Mouse (Mus musculus): Measurements from ENCODE around the gene F8. TPM values are rescaled to one million over a fixed set of nuclear protein-coding genes. Genes with fewer than 3 reads are reported as not detected.

F8 gene
- 0.01 and 0.03 TPM in 2 replicates for polyA plus RNA-seq (2012)

DNA sequence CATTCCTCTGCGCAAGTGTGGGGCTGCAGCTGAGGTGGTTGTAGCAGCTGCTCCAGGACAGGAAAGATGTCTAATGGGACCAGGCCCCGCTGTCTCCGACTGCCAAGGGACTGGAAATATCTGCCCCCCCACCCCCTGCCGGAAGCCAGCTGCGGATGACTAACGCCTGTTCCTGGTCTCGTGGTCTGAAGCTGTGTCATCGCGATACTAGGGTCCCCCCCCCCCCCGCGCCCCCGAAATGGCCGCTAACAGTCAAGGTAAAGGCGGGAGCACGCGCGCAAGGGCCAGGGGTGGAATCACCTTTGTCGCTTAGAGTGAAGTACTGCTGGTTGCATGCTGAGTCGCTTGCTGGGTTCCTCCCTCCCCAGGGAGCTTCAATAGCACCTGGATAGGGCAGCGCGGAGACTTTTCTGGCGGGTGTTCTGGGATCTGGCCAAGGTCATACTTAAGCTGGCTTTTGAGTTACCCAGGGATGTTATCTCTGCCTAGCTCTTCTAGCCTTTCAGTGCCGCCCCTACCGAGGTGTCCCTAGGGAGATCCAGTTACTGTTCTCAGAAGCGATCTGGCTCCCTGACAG, at the start of gene F8, which contains the start of gene Fundc2:
Gene F8 (minus strand): TSS at position 421 of the 577 bp plus-strand sequence.
Gene Fundc2 (plus strand): TSS at position 205 of the 577 bp plus-strand sequence.
- TF ChIP-seq GATA1 (IDR thresholded peaks at IDR 0.05; ENCODE audit: low read length): no peak

DNA sequence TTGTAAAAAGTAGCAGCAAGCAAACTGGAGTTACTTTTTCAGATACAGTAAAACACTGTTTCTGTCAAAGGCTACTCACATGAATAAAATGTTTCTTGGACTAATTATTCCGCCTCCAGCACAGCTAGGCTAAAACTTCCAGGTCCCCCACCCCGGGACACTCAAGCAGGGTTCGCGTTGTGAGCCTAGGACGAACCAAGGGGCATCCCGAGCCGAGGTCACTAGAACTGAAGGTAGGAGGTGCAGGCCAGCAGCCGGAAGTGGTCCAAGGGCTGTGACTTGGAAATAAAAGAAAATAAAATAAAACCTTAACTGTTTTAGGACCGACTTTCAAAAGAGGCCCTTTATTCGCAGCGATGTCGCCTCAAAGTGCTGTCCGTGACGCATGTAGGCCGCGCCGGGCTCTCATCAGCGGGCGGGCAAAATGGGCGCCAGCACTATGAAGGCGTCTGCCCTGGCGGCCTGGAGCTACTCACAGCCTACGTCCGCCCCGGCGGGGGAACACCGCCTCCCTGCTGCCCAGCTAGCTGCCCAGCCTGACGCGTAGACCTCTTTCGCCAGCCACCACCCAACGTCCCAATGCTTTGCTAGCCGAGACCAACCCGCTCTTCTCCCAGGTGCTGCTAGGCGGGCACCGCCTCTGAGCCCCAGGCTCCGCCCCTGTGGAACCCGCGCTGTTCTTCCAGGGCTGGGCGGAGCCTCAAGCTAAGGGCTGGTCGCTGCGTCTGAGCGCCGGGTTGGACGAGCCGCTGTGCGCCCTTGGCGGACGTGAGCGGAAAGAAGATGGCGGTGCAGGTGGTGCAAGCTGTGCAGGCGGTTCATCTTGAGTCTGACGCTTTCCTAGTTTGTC, 33.7 kb upstream of the F8 start, which contains the start of the genes Cmc4, Mtcp1 and Brcc3:
Gene Cmc4 (minus strand): TSS at position 649 of the 850 bp plus-strand sequence.
Gene Mtcp1 (minus strand): TSS at position 653 of the 850 bp plus-strand sequence.
Gene Brcc3 (plus strand): TSS at position 693 of the 850 bp plus-strand sequence.
- TF ChIP-seq GATA1 (IDR thresholded peaks at IDR 0.05; ENCODE audit: low read length): no peak

DNA sequence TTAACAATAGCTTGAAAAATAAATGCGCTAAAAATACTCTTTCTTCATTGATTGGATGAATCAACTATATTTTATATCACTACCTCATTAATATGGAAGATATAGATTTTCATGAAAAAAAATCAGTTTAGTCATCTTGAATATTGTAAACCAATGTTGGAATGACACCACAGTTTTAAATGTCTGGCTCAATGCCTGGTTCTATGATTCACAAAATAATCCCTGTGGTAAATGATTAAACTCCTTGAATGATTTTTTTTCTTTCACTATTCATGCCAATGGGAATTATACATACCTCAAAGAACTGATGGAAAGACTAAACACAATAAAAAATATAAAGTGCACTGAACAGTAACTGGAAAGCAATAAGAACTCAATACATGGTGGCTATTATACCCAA, 27.3 kb upstream of the F8 start:
- TF ChIP-seq GATA1 (IDR thresholded peaks at IDR 0.05; ENCODE audit: low read length): no peak

DNA sequence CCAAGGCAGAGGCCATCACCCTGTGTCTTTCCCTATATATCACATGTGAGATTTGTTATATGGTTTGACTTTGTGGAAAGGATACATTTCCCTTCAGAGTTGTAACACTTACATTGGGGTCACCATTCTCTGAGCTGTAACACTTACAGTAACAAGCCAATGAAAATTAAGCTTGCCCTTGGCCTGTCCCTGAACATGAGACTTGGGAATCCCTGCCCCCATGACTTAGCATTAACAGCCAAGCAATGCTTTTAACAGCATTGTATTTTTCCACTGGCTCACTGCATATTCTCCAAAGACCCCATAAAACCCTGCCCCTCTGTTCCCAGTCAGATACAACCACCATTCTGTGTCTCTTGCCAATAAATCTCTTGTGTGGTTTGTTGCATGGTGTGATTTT, 20.9 kb upstream of the F8 start:
- TF ChIP-seq GATA1 (IDR thresholded peaks at IDR 0.05; ENCODE audit: low read length): no peak

DNA sequence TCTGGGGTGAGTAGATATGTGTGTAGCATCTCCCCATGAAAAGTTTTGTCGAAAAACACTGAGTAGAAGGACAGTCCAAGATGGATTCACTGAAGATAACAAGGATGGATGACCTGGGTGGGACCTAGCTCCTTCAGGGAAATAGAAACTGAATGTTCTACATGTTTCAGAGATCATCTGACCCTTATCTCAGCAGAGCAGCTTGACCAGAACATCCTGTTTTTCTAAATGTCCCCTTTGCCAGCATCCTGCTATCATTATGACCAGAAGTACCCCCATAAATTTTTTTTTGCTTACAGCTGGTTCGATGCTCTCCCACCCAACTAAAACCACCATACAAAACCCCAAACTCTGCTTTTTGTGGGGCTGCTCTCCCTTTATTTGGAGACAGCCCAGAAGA, 20.3 kb upstream of the F8 start:
- no peak for TF ChIP-seq GATA1 (IDR thresholded peaks at IDR 0.05; ENCODE audit: low read length)

DNA sequence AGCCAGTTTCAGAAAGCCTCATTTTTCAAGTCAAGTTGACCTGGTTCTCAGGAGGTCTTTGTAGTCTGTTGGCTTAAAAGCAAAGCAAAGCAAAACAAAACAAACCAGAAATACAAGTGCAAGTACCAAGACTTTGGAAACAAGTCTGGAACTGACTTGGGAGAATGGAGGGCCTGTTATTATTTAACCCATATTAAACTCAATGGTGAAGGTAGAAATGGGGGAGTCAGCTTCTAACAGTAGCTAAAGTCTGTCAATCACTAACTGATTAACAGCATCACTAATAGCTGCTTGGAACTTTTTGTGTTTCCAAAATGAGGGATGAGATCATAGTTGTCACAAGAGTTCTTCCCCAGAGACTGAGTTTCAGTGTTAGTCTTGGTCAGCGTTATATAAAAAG, 17.1 kb upstream of the F8 start:
- TF ChIP-seq GATA1 (IDR thresholded peaks at IDR 0.05; ENCODE audit: low read length): no peak

DNA sequence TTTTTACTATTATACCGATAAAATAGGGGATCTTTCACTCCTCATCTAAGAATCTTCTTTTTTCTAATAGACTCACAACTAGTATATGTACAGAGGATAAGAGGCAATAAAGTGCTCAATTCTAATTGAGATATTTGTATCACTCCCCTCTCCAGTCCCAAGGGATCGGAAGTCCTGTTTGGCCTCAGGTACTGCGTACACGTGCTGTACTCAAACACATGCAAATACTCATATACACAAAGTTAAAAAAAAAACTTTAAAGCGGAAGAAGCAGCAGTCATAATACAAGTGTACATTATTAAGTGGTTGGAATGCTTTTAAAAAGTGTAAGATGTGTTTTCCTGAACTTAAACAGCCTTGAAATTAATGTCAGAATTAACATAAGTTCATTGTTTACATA, 716 bp downstream of the F8 start:
- TF ChIP-seq GATA1 (IDR thresholded peaks at IDR 0.05; ENCODE audit: low read length): no peak

DNA sequence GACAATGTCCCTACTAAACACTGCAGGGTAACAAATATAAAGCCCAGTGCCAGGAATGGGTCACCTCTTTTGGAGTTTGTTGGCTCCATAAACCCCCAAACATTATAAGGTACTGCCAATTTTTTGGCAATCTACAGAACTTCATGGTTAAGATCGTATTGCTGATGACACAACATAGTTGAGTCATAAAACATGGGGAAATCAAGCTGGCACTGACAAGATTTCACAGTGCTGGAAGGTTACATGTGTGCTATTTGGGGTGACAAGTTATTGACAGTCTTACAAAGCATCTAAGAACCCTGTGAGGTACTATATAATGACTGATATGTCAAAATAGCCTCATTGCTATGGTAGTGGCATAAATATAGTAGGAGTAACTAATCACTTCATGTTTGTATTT, 1.2 kb downstream of the F8 start:
- TF ChIP-seq GATA1 (IDR thresholded peaks at IDR 0.05; ENCODE audit: low read length): no peak

DNA sequence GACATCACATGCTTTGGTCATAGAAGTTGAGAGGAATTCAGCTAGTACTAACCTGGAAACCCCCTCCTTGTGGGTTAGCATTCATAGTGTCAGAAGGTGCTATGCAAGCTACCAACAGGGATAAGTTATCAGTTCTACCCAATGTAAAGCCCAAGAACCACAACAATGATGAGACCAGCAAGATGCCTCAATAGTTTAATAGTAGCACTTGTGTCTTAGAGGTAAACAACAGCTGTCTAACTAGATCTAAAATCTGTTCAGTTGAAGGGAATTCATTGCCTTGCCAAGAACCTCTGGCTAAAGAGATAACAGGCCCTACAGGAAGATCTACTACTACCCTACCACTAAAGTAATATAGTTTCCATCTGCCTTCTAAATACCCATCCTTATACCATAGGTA, 5.6 kb downstream of the F8 start:
- peak; percentile 53 for TF ChIP-seq GATA1 (IDR thresholded peaks at IDR 0.05; ENCODE audit: low read length)

DNA sequence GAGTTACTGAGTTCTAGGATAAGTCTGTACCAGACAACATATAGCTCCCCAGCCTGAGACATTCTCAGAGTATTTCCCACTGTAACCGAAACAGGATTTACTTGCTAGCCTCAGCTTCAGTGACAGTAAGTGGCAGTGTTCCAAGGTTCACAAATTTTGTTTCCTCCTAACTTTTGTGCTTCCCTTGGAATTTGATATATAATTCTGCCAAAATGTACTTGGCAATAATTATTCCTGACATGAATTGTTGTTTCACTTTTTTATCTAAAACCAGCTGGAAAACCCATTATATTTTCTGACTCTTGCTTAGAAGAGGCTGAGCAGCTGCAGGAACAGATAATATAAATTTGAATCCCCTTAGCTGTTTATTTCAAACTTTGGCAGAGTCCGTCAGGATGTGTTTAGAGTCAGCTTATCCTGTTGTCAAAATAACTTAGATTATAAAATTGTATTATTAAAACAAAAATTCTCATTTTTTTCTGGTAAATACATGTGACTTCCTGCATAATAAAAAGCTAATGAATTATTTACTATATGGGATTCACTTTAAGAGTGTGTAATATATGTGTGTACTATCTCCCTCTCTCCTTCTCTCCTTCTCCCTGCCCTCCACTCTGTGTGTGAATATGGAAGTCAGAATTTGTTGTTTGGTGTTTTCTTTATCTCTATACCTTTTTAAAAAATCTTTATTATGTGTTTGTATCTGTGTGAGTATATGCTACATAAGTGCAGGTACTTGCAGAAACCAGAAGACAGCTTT, 9.6 kb downstream of the F8 start:
- no peak for TF ChIP-seq GATA1 (IDR thresholded peaks at IDR 0.05; ENCODE audit: low read length)

DNA sequence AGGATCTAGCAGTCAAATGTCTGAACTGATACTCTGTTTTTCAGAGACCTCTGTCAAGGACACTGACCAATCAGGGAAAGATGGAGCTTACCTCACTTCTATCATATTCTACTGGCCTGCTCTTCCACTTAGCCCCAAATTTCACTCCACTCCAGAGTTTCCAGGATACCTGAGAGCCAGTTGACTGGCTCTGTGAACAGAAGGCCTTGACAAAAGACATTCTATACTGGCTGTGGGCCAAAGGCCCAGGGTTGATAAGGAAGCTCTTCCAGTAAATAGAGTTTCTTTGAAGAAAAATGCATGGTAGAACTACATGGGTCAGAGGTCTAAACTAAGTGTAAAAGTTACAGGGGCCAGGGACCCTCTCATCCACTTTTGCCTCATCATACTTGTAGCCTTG, 12.2 kb downstream of the F8 start:
- TF ChIP-seq GATA1 (IDR thresholded peaks at IDR 0.05; ENCODE audit: low read length): no peak

DNA sequence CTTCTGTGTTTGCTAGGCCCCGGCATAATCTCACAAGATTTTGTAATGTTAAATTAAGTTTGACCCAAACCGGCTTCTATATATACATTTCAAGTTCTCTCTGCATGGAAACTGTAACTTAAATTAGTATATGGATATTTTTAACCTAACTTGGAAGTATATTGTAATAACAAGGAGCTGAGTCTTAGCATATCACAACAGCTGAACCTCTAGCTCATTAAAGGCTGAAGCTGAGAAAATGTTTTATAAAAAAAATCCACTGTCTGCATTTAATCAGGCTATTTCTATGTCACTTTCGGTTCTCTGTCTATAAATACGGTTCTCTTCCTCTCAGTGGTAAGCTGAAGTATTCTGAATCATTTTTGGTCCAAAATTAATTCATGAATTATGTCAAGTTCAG, 58.9 kb downstream of the F8 start:
- no peak for TF ChIP-seq GATA1 (IDR thresholded peaks at IDR 0.05; ENCODE audit: low read length)

DNA sequence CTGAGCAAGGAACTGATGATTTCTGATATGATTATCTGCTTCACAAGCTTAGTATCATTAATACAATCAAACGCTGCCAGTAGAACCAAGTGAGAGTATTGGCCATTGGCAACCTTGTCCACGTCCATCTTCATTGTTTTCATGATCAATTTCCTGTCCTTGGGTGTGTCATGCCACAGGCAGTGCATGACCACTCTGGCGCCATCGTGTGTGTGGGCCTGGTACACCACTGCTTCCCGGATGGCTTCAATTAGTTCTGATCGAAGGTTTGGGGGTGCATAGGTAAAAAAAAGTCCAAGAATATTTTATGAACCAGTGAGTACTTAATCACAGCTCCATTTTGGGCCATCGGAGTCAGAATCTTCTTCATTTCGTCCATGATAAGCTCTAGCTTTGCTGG, 110.7 kb downstream of the F8 start:
- TF ChIP-seq GATA1 (IDR thresholded peaks at IDR 0.05; ENCODE audit: low read length): no peak

DNA sequence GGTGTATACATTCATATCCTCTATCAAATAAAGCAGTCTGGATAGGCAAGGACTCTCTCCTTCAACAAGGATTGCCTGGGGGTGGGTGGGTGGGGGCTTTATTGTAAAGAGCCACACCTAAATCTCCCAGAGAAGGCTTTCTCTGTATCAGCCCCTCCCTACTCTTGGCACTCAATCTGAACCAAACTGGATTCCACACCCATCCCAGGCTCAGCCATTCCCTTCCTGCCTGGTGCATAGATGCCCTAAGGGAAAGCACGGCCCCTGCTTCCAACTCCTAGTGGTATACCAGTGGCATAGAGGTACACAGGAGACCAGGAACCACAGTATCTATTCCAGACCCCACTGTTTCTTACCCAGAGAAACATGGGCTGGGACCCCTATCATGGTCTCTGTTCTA, 151.0 kb downstream of the F8 start:
- no peak for TF ChIP-seq GATA1 (IDR thresholded peaks at IDR 0.05; ENCODE audit: low read length)

DNA sequence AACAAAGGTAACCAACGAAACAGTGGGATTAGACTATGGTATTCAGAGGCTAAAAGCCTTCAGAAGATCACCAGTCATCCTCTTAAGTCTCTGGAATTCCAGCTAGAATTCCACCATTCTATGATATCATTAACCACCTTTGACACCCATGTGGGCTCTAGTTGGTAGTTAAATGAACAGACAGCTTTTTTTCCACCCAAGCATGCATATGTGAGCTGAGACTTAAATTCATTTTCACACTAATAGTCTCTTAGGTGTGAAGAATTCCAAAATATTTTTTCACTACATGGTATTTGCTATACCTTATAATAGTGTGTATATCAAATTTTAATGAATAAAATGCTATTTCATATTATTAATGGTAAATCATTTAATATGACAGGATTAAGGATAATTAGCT, 218.7 kb downstream of the F8 start, which contains the start of gene Smim9:
Gene Smim9 (minus strand): TSS at position 101 of the 400 bp plus-strand sequence.
- TF ChIP-seq GATA1 (IDR thresholded peaks at IDR 0.05; ENCODE audit: low read length): no peak
